In genomic region chr2:34363678-34364077, GRCm38 (mm10) we compare ENCODE assay signal across 13 mouse cellular contexts. TPM values are rescaled to one million over a fixed set of nuclear protein-coding genes. Genes with fewer than 3 reads are reported as not detected.
A peak's percentile ranks its signal among the peaks of the same experiment; 100 is the strongest.
DNase-seq lines count a peak whose midpoint lies in the region; ATAC-seq lines count a peak whose summit lies in the region.
"Had no signal": no experiment of that assay in that cellular context is flagged by ENCODE, and none has a peak within 500 bp of the region (broad histone marks: within the 10 kb centered on the region; RNA-seq: fewer than 3 reads in every experiment).

No protein-coding gene starts in this region.

- H3K9me3 ChIP-seq in forebrain, embryonic 12.5 days = no peaks in the 10 kb centered on the region
- H3K9me3 ChIP-seq in hindbrain, embryonic 15.5 days = no peaks in the 10 kb centered on the region
- no peaks in the 10 kb centered on the region for H3K9me3 ChIP-seq in neural tube, embryonic 13.5 days
- H3K9me3 ChIP-seq: embryonic facial prominence, embryonic 15.5 days; G1E had no signal

- ATAC-seq in forebrain, embryonic 12.5 days (ENCODE audit: low FRiP score) = peak; percentile 55; the same call in 1 of the 2 replicates
- ATAC-seq in hindbrain, embryonic 15.5 days (ENCODE audit: low FRiP score, low read depth) = no peak
- ATAC-seq in neural tube, embryonic 13.5 days (ENCODE audit: low read depth) = no peak

- no peak overlapping the region for H3K9ac ChIP-seq in forebrain, embryonic 12.5 days
- H3K9ac ChIP-seq in hindbrain, embryonic 15.5 days = peak overlapping the region; percentile 26; the same call in 1 of the 2 replicates
- H3K9ac ChIP-seq in neural tube, embryonic 13.5 days = peak overlapping the region; percentile 38; the same call in 1 of the 2 replicates
- H3K9ac ChIP-seq: embryonic facial prominence, embryonic 15.5 days had no signal

- H3K27ac ChIP-seq in forebrain, embryonic 12.5 days = no peak overlapping the region
- H3K27ac ChIP-seq in hindbrain, embryonic 15.5 days (replicated peaks) = peak overlapping the region; percentile 62; the same call in 1 of the 2 replicates
- H3K27ac ChIP-seq in neural tube, embryonic 13.5 days (replicated peaks) = peak overlapping the region; percentile 62
- H3K27ac ChIP-seq: embryonic facial prominence, embryonic 15.5 days had no signal

- H3K4me1 ChIP-seq in forebrain, embryonic 12.5 days = peaks cover 35% of the 10 kb centered on the region
- H3K4me1 ChIP-seq in hindbrain, embryonic 15.5 days (replicated peaks) = peaks cover 40% of the 10 kb centered on the region
- peaks cover 49% of the 10 kb centered on the region for H3K4me1 ChIP-seq in neural tube, embryonic 13.5 days (replicated peaks)

- 7% methylated on average over 1 of the region's 1 CpGs for WGBS in forebrain, embryonic 12.5 days
- WGBS in hindbrain, embryonic 15.5 days = 7% methylated on average over 1 of the region's 1 CpGs
- 0% methylated on average over 1 of the region's 1 CpGs for WGBS in neural tube, embryonic 13.5 days

- H3K4me3 ChIP-seq in forebrain, embryonic 12.5 days (replicated peaks) = no peak overlapping the region
- H3K4me3 ChIP-seq in hindbrain, embryonic 15.5 days = 0 out of 2 replicates have a peak overlapping the region, but pooled peaks have one; percentile 1
- H3K4me3 ChIP-seq in neural tube, embryonic 13.5 days = no peak overlapping the region
- H3K4me3 ChIP-seq: embryonic facial prominence, embryonic 15.5 days had no signal

- peak; percentile 14 for DNase-seq in adrenal gland, adult 2 months
- DNase-seq in adrenal gland, adult 18-20 months (ENCODE audit: low spot score in 2 of 2) = no peak
- DNase-seq in urinary bladder, postnatal 10 days (ENCODE audit: low spot score) = no peak
- no peak for DNase-seq in heart, adult 11 months
- DNase-seq in B cell, adult 2 months = no peak
- DNase-seq: cerebellum, postnatal 36 days; kidney, postnatal 10 days had no signal

- H3K27me3 ChIP-seq in forebrain, embryonic 12.5 days = peaks cover 12% of the 10 kb centered on the region; the same call in 1 of the 2 replicates
- H3K27me3 ChIP-seq in hindbrain, embryonic 15.5 days = no peaks in the 10 kb centered on the region
- H3K27me3 ChIP-seq in neural tube, embryonic 13.5 days = no peaks in the 10 kb centered on the region
- H3K27me3 ChIP-seq: embryonic facial prominence, embryonic 15.5 days had no signal

- no peaks in the 10 kb centered on the region for H3K36me3 ChIP-seq in forebrain, embryonic 12.5 days (replicated peaks)
- H3K36me3 ChIP-seq in hindbrain, embryonic 15.5 days = no peaks in the 10 kb centered on the region
- no peaks in the 10 kb centered on the region for H3K36me3 ChIP-seq in neural tube, embryonic 13.5 days
- H3K36me3 ChIP-seq: embryonic facial prominence, embryonic 15.5 days had no signal

- H3K4me2 ChIP-seq in forebrain, embryonic 12.5 days = no peak overlapping the region; the same call in 1 of the 2 replicates
- H3K4me2 ChIP-seq in hindbrain, embryonic 15.5 days = peak overlapping the region; percentile 34
- H3K4me2 ChIP-seq in neural tube, embryonic 13.5 days = peak overlapping the region; percentile 36
- H3K4me2 ChIP-seq: embryonic facial prominence, embryonic 15.5 days; liver, embryonic 11.5 days had no signal

RNA-seq across cellular contexts. Expression of gene Pbx3, which starts 9.3 kb away (rescaled TPM):
- total RNA-seq in adrenal gland, adult 2 months (2021) = 10 to 100 TPM; 84.0 to 95.6 TPM
- 63.4 and 67.5 TPM in 2 replicates for polyA plus RNA-seq in adrenal gland, adult 2 months (2012; rRNA removed)
- 10 to 100 TPM; 55.0 to 85.4 TPM for total RNA-seq in adrenal gland, adult 18-20 months (2021)
- 59.1 and 61.0 TPM in 2 replicates for polyA plus RNA-seq in forebrain, embryonic 12.5 days (2016; fragmentation: Nextera tagmentation; extraction: Ambion mirVana)
- 118 and 130 TPM in 2 replicates for polyA plus RNA-seq in hindbrain, embryonic 15.5 days (2015; fragmentation: Nextera tagmentation; extraction: Ambion mirVana)
- 109 and 120 TPM in 2 replicates for polyA plus RNA-seq in neural tube, embryonic 13.5 days (2015; fragmentation: Nextera tagmentation; extraction: Ambion mirVana)

RNA-seq across cellular contexts. Expression of gene Mapkap1, which starts 42.9 kb away (rescaled TPM):
- total RNA-seq in adrenal gland, adult 2 months (2021) = 10 to 100 TPM; 71.4 to 79.8 TPM
- 43.1 and 46.1 TPM in 2 replicates for polyA plus RNA-seq in adrenal gland, adult 2 months (2012; rRNA removed)
- 10 to 100 TPM; 63.5 to 71.5 TPM for total RNA-seq in adrenal gland, adult 18-20 months (2021)
- polyA plus RNA-seq in forebrain, embryonic 12.5 days (2016; fragmentation: Nextera tagmentation; extraction: Ambion mirVana) = 109 and 110 TPM in 2 replicates
- 98.3 and 98.6 TPM in 2 replicates for polyA plus RNA-seq in hindbrain, embryonic 15.5 days (2015; fragmentation: Nextera tagmentation; extraction: Ambion mirVana)
- polyA plus RNA-seq in neural tube, embryonic 13.5 days (2015; fragmentation: Nextera tagmentation; extraction: Ambion mirVana) = 89.6 and 98.5 TPM in 2 replicates
